Mouse (Mus musculus): ENCODE results near the gene Tm4sf19.

- TF ChIP-seq CTCF (IDR thresholded peaks at IDR 0.05; ENCODE audit: borderline replicate concordance, insufficient read depth, low read length) (no peak), POLR2A (IDR thresholded peaks at IDR 0.05; ENCODE audit: low read depth, low read length) (no peak)
These were observed 2.5 kb downstream of the Tm4sf19 start for GRCm38 (mm10) chr16:32402818-32403217.
